Mouse (Mus musculus): ENCODE results near the gene Rab5a.

DNA sequence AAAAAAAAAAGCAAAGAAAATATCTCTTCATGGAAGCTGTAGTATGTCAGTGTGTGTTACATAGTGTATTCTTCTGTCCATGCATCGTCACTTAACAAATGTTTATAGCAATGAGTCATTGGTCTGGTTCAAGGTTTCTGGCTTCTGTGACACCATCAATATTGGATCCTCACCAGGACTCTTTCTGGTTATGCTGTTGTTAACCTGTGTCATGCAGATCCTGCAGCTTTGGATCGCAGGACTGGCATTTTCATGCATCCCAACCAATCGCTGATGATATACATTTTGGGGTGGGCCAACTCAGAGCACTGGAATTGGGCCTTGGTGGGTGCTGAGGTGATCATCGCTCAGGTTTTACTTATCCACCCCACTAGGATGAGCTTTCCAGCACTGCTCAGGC, 63.5 kb downstream of the Rab5a start:
- no peak for TF ChIP-seq POLR2A (IDR thresholded peaks at IDR 0.05; ENCODE audit: low read depth, low read length)
- TF ChIP-seq CTCF (conservative IDR thresholded peaks at IDR 0.05; ENCODE audit: insufficient read depth, insufficient read length, low read depth, low read length) = no peak

Data from kidney, adult 2 months (tissue).